In genomic region chr4:80906726-80907125, GRCm38 (mm10) we compare ENCODE assay signal across 20 mouse cellular contexts.
DNase-seq lines count a peak whose midpoint lies in the region; ATAC-seq lines count a peak whose summit lies in the region.
"Had no signal": no experiment of that assay in that cellular context is flagged by ENCODE, and none has a peak within 500 bp of the region (broad histone marks: within the 10 kb centered on the region; RNA-seq: fewer than 3 reads in every experiment).

No protein-coding gene starts in this region.

- no peak for ATAC-seq in frontal cortex, adult (ENCODE audit: low TSS enrichment)
- ATAC-seq: activated CD4-positive, CD25-positive, alpha-beta regulatory T cell, adult 4 months; CD4-positive, CD25-positive, alpha-beta regulatory T cell, adult 4 months; Patski had no signal

- DNase-seq in retina, adult 2 months (ENCODE audit: low read depth, low spot score) = peak; percentile 63
- peak; percentile 21 for DNase-seq in retina, embryonic 14.5 days (ENCODE audit: low spot score)
- peak; percentile 72 for DNase-seq in retina, postnatal 1 day
- DNase-seq in retina, postnatal 7 days (ENCODE audit: low read depth, low spot score) = peak; percentile 59
- no peak for DNase-seq in natural killer cell, adult 2 months (ENCODE audit: low spot score in 2 of 2)
- no peak for DNase-seq in right cerebral cortex, postnatal 4 days
- DNase-seq in ovary, adult 18-20 months (ENCODE audit: low spot score) = no peak
- DNase-seq: adrenal gland, adult 2 months; adrenal gland, adult 8-10 months; adrenal gland, postnatal 10 days; adrenal gland, postnatal 14 days; adrenal gland, postnatal 25 days; adrenal gland, postnatal 36 days; B cell, adult 2 months; cerebellum, adult 11 months; cerebellum, adult 11-12 months had no signal

Comparison
In these comparisons a context has a peak if more than half of its experiments do, and no peak if none do; other contexts are left out.
1. DNase-seq: peak in retina, adult 2 months (single experiment), retina, embryonic 14.5 days (single experiment), retina, postnatal 1 day (single experiment) and retina, postnatal 7 days (single experiment); none in natural killer cell, adult 2 months (0 of 2), right cerebral cortex, postnatal 4 days (single experiment) and ovary, adult 18-20 months (single experiment).